Mouse (Mus musculus) liver, embryonic 14.5 days (tissue): Measurements from ENCODE around the gene Ahrr.

Experiments used
- CTCF ChIP-seq: IDR thresholded peaks from 2 replicates; pipeline ENCODE4 v1.5.1; 2016; ENCODE audit warnings: antibody characterized with exemption, low read depth, control low read depth
- EP300 ChIP-seq: IDR thresholded peaks from 2 replicates; pipeline ENCODE4 v1.6.1; 2016; ENCODE audit warnings: antibody characterized with exemption, low read depth

DNA sequence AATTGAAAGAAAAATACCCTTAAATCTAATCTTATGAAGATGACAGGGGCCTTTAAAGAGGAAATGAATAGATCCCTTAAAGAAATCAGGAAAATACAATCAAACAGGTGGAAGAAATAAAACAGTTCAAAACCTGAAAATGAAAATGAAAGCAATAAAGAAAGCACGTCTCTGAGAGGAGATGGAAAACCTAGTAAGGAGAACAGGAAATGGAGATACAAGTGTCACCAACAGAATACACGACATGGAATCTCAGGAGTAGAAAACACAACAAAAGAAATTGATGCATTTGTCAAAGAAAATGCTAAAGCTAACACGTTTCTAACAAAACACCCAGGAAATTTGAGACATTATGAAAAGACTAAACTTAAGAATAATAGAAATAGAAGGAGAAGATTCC lies 95.7 kb downstream of the Ahrr start:
- no peak for TF ChIP-seq CTCF
- no peak for TF ChIP-seq EP300
